Mouse (Mus musculus): Measurements from ENCODE around the gene Slc12a1.
"Not testable (repeated sequence)": the region's sequence is repeated elsewhere in the genome, so short reads cannot be mapped to it uniquely, and the experiment has no call there.

Gene Slc12a1

DNA sequence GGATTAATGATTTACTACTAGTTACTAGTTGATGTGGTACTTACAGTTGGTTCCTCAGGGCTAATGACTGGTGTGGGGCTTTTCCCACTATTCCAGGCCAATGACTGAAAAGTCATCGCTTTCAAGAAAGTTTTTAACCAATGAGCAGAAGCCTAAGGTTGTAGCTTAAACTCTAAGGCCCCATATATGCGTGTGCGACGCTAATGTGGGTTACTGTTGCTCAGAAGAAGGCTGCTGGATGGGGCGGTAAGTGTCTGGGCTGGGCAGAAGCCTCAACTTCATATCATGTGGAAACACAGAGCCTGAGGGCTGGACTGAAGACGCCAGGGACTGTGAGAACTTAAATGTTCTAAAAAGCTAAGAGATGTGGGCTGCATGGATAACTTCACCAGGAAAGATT, at the start of gene Slc12a1:
Gene Slc12a1 (plus strand): TSS at position 118 of the 400 bp plus-strand sequence.
- DNase-seq, result no peak

DNA sequence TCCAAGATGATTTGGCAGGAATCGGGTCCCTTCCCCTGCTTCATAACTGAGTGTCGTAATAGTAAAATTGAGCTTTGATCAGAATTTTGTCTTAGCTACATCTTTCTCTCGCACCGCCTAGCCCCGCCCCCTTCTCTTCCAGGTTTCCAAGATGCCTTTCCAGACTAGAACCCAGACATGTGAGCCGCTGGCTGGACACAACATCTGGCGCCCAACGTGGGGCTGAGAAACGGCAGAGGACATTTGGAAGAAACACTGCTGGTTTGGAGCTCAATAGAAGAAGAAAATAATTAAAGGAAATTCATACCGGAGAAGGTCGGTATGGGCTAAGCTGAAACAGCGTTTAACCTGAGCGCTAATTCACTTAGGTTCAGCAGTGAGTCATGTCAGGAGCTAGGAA, 47.8 kb upstream of the Slc12a1 start:
- not testable (repeated sequence) for DNase-seq

DNA sequence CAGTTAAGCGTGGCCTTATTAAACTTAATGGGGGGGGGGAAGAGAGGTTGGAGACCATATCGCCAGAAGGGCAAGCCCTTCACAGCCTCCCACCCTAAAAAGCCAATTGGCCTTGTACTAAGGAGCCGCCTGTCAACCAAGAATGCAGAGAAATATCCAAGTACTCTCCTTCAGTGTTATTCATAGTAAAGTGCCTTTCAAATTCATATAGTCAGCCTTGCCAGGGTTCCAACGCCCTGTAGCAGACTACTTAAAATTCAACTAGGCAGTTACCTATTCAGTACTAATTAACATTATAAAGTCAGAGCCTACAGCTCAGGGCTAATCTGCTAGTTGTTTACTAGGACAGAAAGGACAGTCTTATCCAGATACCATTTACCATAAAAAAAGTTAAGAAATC, 45.8 kb upstream of the Slc12a1 start:
- DNase-seq, result not testable (repeated sequence)

DNA sequence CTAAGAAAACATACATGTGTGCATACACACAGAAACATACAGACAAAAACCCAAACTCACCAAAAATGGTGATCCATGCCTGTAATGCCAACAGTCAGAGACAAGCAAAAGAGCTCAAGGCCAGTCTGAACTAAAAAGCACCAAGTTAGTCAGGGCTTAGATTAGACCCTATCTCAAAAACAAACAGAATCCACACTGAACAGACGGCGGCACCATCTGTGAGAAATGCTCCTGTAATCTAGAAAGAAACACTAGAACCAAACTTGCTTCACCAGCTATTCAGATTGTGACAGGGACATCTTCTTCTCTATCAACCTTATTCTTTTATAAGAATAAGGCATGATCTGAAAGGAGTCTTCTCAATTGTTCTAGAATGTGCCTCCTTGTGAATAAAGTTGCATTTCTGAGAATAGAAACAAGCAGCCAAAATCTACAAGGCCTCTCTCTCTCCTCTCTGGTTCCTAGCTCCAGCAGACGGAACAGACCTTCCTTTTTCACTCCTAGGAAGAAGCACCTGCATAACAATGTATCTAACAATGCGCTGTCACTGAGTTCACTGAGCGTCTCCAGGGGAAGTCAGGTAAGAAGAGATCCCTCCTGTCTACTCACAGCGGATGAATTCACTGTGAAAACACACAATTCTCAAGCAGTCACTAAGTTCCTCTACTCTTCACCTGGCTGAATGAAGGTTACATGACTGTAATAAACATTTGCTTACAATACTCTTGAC, 32.8 kb upstream of the Slc12a1 start:
- no peak for DNase-seq

DNA sequence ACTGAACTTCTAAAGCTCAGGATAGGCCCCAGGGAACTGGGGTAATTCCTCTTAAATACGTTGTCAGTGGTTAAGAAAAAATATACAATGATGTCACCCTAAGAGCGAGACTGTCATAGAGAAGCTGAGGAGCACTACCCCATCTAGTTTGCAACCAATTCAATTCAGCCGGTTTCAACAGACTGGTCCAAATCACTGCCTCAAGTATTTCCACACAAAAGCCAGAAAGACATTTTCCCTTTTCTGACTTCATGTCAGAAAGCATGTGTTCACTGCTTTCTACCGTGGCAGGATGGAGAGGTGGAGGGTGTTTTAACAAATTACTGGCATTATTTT, 30.0 kb upstream of the Slc12a1 start:
- DNase-seq, result no peak

DNA sequence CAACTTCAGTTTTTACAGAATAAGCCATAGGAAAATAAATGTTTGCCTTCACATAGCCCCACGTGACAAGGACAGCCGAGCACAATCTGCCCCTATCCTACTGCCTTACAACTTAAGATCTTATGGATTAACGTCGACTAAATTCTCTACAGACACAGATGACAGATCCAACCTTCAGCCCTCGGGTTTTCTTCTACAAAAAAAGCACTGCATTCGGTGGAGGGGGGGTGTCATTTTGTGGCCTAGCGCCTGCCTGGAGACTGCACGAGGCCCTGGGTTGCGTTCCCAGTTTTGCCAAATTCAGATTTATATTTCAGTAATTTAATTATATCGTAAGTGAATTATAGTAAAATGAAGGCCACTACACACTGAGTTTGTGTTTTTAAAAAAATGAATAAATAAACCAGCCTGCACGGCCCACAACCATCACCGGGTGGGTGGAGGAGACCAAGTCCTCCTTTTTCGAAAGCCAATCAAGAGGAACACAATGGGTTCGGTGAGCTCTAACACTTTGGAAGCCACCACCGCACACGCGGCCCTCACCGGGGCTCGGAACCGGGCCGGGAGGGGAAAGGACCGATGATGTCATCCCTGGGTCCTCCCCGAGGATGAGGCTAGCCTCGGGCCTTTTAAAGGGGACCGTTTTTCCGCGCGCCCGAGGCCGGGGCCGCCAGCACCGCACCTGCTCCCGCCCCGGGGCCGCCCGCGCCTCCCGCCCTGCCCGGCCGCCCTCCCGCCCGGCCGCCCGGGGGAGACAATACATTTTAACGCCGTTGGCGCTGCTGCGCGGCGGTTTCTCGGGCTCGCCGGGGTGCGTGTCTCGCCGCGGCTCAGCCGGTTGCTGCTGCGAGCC, 29.5 kb upstream of the Slc12a1 start:
- peak; percentile 28 to 51 for DNase-seq

DNA sequence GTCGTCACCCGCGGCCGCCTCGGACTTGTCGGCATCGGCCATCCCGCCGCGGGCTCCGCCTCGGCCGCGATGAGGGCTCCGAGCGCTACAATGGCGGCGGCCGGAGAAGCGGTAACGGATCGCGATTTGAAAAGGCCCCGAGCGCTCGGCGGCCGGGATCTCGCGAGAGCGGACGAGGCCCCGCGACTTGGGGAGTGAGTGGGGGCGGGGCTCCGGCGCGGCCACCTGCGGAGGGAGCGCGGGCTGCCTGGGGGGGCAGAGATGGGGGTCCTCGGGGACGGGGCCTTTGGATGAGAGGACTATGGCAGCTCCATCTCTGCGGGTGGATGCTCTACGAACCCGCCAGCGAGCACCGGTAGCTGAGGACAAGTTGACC, 28.8 kb upstream of the Slc12a1 start, which contains the start of gene Myef2:
Gene Myef2 (minus strand): TSS at position 185 of the 376 bp plus-strand sequence.
- peak; percentile 68 to 84 for DNase-seq

DNA sequence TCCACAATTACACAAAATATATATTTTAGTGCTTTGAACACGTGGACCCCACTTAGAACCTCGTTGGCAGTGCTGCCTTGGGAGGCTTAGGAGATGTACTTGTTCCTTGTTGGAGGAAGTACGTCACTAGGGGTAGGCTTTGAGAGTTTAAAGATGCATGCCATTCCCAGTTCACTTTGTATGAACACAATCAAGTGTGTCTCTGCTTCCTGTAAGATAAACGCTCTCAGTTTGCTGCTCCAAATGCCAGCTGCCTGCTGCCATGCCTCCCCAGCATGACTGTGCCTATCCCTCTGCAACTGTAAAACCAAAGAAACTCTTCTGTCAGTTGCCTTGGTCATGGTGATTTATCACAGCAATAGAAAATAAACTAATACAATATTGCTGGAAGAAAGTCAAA, 26.5 kb upstream of the Slc12a1 start:
- no peak for DNase-seq

DNA sequence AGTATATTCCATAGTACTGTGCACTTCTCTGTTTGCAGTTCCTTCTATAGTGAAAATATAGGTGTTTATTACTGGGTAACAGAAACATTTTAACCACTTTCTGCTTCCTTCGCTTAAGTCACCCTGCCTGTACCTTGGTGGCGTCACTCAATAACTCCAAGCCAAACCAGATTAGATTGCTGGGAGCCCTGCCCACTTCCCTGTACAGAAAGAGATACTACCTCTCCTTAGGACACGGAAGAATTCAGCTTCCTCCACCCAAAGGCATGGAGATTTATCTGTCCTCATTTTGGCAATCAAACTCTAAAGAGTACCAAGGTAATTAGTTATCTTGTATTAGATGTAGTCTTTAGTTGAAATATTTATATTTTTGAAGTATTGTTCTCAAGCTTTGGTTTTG, 25.5 kb upstream of the Slc12a1 start:
- DNase-seq, result no peak

DNA sequence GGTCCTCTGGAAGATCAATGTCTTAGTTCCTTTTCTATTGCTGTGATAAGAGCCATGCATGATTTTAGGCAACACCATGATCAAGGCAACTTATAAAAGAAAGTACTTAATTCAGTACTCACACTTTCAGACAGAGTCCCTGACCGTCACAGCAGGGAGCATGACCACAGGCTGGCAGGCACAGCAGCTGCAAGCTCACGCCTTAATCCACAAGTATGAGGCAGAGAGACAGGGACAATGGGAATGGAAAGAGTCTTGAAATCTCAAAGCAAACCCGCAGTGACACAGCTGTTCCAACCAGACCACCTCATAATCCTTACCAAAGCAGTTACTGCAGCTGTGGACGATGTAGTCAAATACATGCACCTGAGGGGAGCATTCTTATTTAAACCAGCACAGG, 18.2 kb upstream of the Slc12a1 start:
- no peak for DNase-seq

DNA sequence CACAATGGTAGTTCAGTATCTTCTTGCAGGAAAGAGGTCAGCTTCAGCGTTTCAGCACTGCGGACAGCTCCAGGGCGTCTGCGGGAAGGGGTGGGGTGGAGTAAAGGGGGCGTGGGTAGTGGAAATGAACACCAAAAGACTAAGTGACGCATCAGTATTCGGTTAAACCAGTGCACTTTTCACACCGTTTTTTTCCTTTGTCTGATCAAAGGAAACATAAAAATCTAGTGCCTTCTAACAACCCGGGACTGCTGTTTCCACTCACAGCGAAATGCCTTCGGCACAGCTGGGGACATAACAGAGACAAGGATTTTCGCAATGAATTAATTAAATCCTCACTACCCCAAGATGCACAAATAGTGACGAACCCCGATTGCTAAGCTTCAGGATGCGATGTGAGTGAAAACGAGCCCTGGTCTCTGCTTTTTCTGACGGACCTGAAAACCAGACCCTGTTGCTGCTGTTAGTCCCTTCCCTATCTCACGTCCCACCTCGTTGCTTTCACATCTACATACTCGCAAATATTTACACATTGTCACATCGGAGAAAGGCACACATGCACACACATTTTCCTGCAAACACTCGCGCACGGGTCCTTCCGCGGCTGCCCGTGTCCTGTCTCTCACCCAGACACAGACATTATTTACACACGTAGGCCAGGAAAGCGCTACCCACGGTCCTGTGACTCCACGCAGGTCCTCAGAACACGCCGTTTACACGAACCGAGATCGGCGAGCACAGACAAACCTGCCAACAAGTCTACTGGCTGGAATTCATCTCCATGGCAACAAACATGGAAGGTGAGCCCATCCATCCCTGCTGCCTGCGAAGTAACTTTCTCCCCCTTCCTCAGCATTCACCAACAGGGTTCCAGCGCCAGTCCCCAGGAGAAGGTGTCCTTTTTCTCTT, 16.1 kb upstream of the Slc12a1 start, which contains the start of gene Ctxn2:
Gene Ctxn2 (plus strand): TSS at position 790 of the 909 bp plus-strand sequence.
- peak; percentile 7 to 22 for DNase-seq

DNA sequence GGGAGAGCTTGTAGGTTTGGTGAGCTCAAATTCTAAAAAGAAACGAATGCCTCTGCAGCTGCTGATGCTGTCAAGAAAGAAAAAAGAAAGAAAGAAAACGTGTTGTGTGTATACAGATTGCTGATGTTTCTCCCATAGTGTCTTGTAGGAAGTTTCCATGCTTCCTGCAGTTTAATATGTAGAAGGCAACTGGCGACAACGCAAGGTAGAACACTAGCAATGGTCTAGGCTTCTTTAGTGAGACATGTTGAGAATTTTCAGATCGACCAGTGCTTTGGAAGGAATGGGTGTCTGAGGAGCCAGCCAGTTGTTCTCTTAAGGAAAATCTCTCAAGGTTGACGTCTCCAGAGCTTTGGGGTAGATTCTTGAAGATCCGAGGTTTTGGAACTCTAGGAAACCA, 15.5 kb upstream of the Slc12a1 start:
- no peak for DNase-seq

DNA sequence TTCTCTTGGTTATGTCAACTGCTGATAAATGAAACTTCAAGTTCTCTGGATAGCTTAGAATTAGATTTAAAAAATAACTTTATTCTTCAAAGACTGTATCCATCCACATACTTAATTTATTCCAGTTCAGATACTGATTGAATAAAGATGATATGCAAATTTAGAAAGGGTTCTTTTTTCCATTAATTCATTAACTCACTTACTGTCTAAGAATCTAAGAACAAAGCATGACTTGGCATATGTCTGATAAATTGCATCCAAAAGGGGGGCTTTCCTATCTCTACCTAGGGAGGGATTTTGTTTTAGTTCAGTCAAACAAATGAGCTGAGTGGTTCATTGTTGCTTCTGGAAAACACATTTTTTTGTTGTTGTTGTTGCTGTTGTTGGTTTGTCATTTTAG, 10.0 kb upstream of the Slc12a1 start:
- no peak for DNase-seq

DNA sequence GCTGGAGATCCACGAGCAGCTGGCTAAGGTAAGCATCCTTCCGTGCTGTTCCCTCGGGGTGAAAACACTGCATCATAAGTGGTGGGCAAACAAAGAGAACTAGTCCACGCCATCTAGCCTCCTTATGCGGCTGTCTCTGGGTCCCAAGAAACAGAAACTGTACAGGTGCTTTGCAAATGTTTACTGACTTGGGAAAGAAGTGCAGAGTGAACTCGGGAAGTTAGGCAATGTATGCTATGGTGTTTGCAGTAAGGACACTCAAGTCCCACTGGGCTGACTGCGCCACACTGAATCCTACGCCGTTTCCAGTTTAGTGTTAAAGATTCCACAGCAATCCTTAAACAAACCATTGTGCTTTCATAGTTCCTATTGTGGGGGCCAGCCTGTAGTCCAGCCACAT, 2.0 kb downstream of the Slc12a1 start:
- no peak for DNase-seq

DNA sequence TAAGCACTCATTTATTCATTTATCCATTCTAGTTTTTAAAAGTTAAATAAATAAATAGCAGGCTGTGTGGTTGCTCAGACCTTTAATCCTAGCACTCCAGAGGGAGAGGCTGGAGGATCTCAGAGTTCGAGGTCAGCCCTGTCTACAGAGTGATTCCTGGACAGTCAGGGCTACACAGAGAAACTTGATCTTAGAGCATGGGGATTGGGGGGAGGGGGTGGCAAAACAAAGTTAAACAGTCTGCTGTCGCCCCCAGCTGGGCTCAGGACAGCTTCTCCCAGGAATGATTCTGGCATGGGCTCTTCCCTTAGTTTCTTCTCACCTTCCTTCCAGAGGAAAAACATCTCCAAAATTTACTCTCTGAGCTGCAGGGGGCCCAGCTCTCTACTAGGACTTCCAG, 3.2 kb downstream of the Slc12a1 start:
- DNase-seq, result no peak

DNA sequence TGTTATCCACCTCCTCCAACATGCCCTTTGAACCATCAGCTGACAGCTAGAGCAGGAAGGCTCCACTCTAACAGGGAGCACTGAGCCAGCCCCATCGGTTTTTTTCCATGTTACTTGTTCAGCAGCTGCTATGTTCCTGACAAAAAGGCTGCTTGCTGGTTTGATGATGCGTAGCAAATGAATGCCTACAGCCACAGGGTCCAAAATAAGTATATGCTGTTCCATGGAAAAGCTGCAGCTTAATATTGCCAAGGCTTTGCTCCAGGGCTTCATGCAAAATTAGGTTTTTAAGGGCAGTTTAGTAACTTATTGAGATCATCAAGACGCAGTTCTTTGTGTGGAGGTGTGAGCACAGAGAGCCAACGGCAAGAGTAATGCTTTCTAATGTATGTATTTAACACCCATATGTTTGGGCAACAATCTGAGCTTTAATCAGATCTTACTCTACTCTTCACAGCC, 9.7 kb downstream of the Slc12a1 start:
- no peak for DNase-seq

DNA sequence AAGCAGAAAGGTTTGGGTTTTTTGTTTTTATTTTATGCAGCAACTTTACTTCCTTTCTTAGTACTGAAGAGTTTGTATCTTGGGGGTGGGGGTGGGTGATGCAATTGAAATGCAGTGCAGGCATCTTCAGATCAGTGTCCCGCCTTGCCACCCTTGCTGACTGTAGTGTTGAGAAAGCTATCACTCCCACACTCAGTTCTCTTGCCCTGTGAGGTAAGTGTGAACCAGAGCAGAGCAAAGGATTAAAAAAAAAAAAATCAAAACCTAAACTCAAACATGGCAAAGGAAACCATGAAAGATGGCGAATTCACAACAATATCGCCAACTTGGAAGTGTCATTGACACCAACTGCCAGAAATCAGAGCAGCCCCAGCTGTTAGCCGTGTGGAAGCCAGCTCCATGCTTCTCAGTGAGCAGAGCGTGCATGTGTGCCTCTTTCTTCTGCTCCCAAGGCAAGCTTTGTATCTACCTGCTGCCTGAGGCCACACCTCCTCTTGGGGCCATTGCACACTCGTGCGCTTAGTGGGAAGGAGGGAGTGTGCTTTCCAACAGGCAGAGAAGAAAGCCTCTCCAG, 26.0 kb downstream of the Slc12a1 start:
- DNase-seq, result no peak

DNA sequence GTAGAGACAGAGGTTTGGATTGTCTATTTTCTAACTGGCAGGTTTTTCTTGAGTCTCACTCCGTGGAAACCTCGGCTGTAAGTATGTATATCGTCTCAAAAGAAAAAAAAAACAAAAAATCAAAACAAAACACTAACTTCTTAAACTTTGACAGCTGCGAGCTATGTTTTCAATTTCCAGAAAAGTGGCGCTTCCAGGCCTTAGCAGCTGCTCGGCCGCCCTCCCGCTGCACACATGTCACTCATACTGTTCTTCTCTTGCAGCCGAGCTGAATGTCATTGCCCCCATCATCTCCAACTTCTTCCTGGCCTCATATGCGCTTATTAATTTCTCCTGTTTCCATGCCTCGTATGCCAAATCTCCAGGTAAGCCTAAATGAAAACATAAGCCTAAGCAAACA, 35.6 kb downstream of the Slc12a1 start:
- DNase-seq, result no peak

DNA sequence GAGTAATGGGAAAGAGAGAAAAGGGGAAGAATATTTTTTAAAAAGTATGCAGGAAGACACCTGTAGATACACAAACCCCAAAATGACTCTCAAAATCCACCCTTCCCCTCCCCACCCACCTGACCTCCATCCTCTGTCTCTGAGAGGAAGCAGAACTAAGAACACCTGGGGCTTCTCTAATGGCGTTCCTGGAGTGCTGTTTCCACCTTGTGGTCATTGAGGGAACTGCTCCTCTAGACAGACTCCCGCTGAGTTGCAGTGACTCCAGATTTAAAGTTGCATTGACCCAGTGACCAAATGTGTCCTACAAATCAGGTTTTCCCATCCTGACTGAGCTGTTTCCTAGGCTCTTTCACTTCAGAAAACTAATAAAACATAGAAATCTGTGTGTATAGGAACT, 36.9 kb downstream of the Slc12a1 start:
- DNase-seq, result peak in 1 of 2 experiments; percentile 44

DNA sequence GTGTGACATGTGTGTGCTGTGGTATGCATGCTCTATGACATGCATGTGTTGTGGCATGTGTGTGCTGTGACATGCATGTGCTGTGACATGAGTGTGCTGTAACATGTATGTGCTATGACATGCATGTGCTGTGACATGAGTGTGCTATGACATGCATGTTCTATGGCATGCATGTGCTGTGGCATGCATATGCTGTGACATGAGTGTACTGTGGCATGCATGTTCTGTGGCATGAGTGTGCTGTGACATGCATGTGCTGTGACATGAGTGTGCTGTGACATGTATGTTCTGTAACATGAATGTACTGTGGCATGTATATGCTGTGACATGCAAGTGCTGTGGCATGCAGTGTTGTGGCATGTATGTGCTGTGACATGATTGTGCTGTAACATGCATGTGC, 40.6 kb downstream of the Slc12a1 start:
- no peak for DNase-seq

DNA sequence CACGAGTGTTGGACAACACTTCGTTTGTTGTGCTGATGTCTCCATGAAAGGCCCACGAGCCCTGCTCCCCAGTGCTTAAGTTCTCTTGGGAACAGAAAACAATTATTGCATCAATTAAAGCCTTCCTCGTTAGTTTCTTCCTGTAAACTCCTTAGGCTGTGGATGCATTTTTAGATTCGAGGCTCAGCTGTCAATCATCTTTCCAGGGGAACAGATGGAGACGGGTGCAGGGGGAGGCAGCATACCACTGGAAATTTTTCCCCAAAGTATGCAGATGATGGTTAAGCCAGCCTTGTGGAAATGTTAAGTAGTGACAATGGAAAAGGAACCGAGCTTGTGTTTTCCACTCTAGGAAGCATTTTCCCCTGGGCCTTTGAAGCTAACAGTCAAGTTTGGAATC, 44.5 kb downstream of the Slc12a1 start:
- DNase-seq, result no peak

DNA sequence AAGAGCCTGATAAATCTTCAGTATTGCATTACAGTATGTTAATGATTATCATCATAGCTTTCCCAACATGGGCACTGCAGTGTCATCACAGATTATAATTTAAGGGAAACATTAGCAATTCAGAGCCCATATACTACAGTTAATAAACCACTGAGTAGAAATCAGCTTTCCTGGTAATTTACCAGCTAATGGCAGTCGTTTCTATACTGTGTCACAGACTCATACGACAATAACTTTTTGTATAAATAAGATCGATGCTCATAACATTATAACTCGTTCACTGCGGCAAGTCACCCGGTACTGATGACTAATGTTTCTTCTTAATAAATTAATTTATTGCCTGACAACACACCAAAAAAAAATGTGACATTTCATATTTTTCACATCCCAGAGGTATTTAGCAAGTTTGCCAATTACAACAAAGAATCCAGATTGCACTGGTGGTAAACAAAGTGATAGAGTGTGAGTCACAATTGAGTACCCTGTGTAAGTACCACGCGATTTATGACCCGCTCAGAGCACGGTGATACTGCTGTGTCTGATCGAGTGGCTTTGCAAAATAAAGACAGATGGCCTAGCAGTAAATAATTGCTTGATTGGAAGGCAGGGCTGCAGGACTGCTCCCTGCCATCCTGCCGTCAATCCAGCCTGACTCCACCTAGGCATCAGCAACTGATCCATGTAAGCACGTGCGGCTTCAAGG, 56.7 kb downstream of the Slc12a1 start:
- DNase-seq, result no peak
